Mouse (Mus musculus) midbrain, embryonic 16.5 days (tissue): ENCODE measurements at regions not wholly inside any gene's neighbourhood (a gene's known extent, or its start where the extent isn't known, plus 50 kb on each side); places are given as distances from the start of the nearest gene placed in this dataset.

Experiments
- ATAC-seq: fragments of 200-750 bp; cut with Nextera tagmentation; 2 replicates; pipeline ENCODE4 v1.8.0; 2017; ENCODE audit warnings: moderate TSS enrichment
- H3K27ac ChIP-seq: fragments of 300-500 bp; sonication (generic); 2 replicates; pipeline ENCODE4 v1.5.1; 2014; ENCODE audit warnings: mild to moderate bottlenecking, low read length, mixed read lengths
- H3K27me3 ChIP-seq: fragments of 300-500 bp; sonication (generic); 2 replicates; pipeline ENCODE4 v1.6.1; 2014; ENCODE audit warnings: low read depth, low read length, mixed read lengths; ENCODE audit not compliant: control insufficient read depth, insufficient read depth
- H3K36me3 ChIP-seq: fragments of 300-500 bp; sonication (generic); 2 replicates; pipeline ENCODE4 v1.6.1; 2014; ENCODE audit warnings: mild to moderate bottlenecking, low read length, moderate library complexity, mixed read lengths; ENCODE audit not compliant: control insufficient read depth, insufficient read depth
- H3K4me1 ChIP-seq: fragments of 300-500 bp; sonication (generic); 2 replicates; pipeline ENCODE4 v1.6.1; 2014; ENCODE audit warnings: mild to moderate bottlenecking, low read length, mixed read lengths; ENCODE audit not compliant: control insufficient read depth, insufficient read depth
- H3K4me2 ChIP-seq: fragments of 300-500 bp; sonication (generic); 2 replicates; pipeline ENCODE4 v1.6.1; 2014; ENCODE audit warnings: mild to moderate bottlenecking, low read length, mixed read lengths
- H3K4me3 ChIP-seq: fragments of 300-500 bp; sonication (generic); 2 replicates; pipeline ENCODE4 v1.5.1; 2014; ENCODE audit warnings: low read depth, mild to moderate bottlenecking, low read length, moderate library complexity, mixed read lengths
- H3K9ac ChIP-seq: fragments of 300-500 bp; sonication (generic); 2 replicates; pipeline ENCODE4 v1.6.1; 2014; ENCODE audit warnings: low read depth, low read length, mixed read lengths
- H3K9me3 ChIP-seq: fragments of 300-500 bp; sonication (generic); replicated peaks from 2 replicates; pipeline ENCODE4 v1.6.1; 2014; ENCODE audit warnings: mild to moderate bottlenecking, low read length, mixed read lengths; ENCODE audit not compliant: control insufficient read depth, poor library complexity, severe bottlenecking
- WGBS: fragments of 180-500 bp; shearing (Covaris S2); extraction: QIAGEN DNeasy Blood & Tissue Kit; methylation state at CpG from one replicate; pipeline ENCODE4 v1.1.7; 2014; 5-methylcytosine and 5-hydroxymethylcytosine counted together

DNA sequence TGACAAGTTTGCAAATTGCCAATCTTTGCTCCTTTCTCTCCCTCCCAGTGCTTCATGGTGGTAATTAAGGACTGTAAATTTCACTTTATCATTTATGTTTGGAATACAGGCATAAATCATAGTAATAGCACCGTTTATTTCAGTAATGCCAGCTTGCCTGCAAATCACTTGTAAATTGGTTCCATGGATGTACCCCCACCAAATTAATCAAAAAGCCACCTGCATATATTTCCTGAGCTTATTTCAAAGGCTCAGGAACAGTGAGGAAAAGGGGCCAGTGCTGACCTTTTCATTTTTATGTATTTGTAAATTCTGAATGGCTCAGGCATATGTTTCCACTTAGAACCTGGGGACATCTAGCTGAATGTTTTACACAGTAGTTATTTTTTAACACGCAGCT is 115.0 kb downstream of the D3Ertd751e start:
- H3K27ac ChIP-seq, result no peak overlapping the region
- no peak for ATAC-seq
- WGBS, result 84% methylated on average over 2 of the region's 2 CpGs
- H3K4me1 ChIP-seq, result no peaks in the 10 kb centered on the region
- no peak overlapping the region for H3K4me2 ChIP-seq
- H3K9ac ChIP-seq, result no peak overlapping the region
- H3K4me3 ChIP-seq, result no peak overlapping the region
- no peaks in the 10 kb centered on the region for H3K27me3 ChIP-seq
- H3K36me3 ChIP-seq, result no peaks in the 10 kb centered on the region
- H3K9me3 ChIP-seq, result no peaks in the 10 kb centered on the region

GRCm38 (mm10) chr3:41862674-41863073 is 120.3 kb downstream of the D3Ertd751e start:
- no peak overlapping the region for H3K27ac ChIP-seq
- H3K4me1 ChIP-seq, result no peaks in the 10 kb centered on the region
- H3K27me3 ChIP-seq, result no peaks in the 10 kb centered on the region
- no peaks in the 10 kb centered on the region for H3K36me3 ChIP-seq
- no peak for ATAC-seq
- H3K9me3 ChIP-seq, result no peaks in the 10 kb centered on the region
- H3K9ac ChIP-seq, result no peak overlapping the region
- H3K4me2 ChIP-seq, result no peak overlapping the region
- H3K4me3 ChIP-seq, result no peak overlapping the region

DNA sequence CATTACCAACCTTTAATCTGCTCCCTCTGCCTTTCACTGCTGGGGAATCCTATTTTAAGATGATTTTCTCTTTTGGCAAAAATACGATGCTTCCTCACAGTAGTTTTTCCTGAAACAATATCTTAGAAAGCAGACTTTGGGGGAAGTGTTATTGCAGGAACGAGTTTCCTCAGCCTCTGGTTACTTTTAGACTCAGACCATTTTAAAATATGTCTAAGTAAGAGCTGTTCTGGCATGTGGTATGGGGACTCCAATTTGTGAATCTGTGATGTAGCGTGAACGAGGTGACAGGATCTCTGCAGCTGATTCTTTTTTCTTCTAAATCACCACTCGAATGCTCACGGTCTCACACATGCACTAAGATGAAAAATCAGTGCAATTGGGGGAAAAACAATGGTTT is 166.5 kb downstream of the D3Ertd751e start:
- Histone ChIP-seq H3K36me3 (no peaks in the 10 kb centered on the region), H3K4me2 (no peak overlapping the region), H3K4me3 (no peak overlapping the region), H3K27me3 (no peaks in the 10 kb centered on the region), H3K4me1 (no peaks in the 10 kb centered on the region), H3K27ac (no peak overlapping the region), H3K9me3 (no peaks in the 10 kb centered on the region), H3K9ac (no peak overlapping the region)
- WGBS, result 88% methylated on average over 6 of the region's 6 CpGs
- ATAC-seq, result no peak

DNA sequence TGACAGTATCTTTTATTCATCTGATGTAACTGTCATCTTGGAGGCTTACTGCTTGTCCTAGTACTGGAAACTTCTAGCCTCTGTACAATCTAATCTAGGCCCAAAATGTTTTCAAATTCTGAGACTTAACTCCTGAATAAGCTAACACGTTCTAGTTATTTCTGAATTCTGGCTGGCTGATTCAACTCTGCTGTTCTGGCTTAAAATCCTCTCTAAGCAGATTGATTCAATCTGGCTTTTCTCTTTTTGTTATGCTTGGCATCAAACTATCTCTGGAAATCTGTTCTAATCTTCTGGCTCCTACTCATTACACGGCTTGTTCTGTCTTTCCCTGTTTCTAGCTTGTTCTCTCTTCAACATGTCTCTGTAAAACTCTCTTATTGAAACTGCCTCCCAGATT is 170.8 kb downstream of the D3Ertd751e start:
- no peaks in the 10 kb centered on the region for H3K36me3 ChIP-seq
- WGBS, result 78% methylated on average over 2 of the region's 2 CpGs
- H3K4me3 ChIP-seq, result no peak overlapping the region
- no peaks in the 10 kb centered on the region for H3K27me3 ChIP-seq
- no peak overlapping the region for H3K9ac ChIP-seq
- no peak for ATAC-seq
- no peak overlapping the region for H3K4me2 ChIP-seq
- H3K9me3 ChIP-seq, result no peaks in the 10 kb centered on the region
- H3K27ac ChIP-seq, result no peak overlapping the region
- no peaks in the 10 kb centered on the region for H3K4me1 ChIP-seq

- Histone ChIP-seq H3K9me3 (no peaks in the 10 kb centered on the region), H3K4me1 (no peaks in the 10 kb centered on the region), H3K4me2 (no peak overlapping the region), H3K27ac (no peak overlapping the region), H3K36me3 (no peaks in the 10 kb centered on the region), H3K4me3 (no peak overlapping the region), H3K27me3 (no peaks in the 10 kb centered on the region), H3K9ac (no peak overlapping the region)
- ATAC-seq, result peak; percentile 83
- 32% methylated on average over 4 of the region's 4 CpGs for WGBS
These were observed 197.4 kb downstream of the D3Ertd751e start for GRCm38 (mm10) chr3:41939843-41940242.

DNA sequence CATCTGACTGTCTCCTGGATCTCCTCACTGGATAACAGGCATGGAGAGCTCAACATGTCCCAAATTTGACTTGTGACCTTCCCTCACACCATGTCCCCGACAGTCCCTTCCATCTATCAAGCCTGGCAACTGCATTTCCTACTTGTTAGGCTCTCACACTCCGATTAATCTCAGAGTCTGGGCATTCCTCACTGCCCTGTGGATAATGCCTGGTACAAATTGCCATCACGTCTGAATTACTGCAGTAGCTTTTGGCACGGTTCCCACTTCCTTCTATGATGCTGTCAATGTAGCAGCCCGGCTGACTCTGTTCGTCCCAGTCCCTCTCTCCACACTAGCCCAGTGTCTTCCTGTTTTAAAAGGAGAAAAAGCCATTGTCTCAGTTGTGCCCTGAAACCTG is 200.6 kb downstream of the D3Ertd751e start:
- H3K4me2 ChIP-seq, result no peak overlapping the region
- no peaks in the 10 kb centered on the region for H3K9me3 ChIP-seq
- peak; percentile 68; the same call in 1 of the 2 replicates for ATAC-seq
- 38% methylated on average over 6 of the region's 6 CpGs for WGBS
- no peaks in the 10 kb centered on the region for H3K27me3 ChIP-seq
- H3K9ac ChIP-seq, result no peak overlapping the region
- no peak overlapping the region for H3K27ac ChIP-seq
- H3K4me3 ChIP-seq, result no peak overlapping the region
- no peaks in the 10 kb centered on the region for H3K36me3 ChIP-seq
- no peaks in the 10 kb centered on the region for H3K4me1 ChIP-seq

GRCm38 (mm10) chr3:41949404-41949803 is 207.0 kb downstream of the D3Ertd751e start:
- Histone ChIP-seq H3K27me3 (no peaks in the 10 kb centered on the region), H3K4me1 (no peaks in the 10 kb centered on the region), H3K4me2 (no peak overlapping the region), H3K9ac (no peak overlapping the region), H3K36me3 (no peaks in the 10 kb centered on the region), H3K9me3 (no peaks in the 10 kb centered on the region), H3K4me3 (no peak overlapping the region), H3K27ac (no peak overlapping the region)
- ATAC-seq, result no peak
- WGBS, result 78% methylated on average over 2 of the region's 2 CpGs

DNA sequence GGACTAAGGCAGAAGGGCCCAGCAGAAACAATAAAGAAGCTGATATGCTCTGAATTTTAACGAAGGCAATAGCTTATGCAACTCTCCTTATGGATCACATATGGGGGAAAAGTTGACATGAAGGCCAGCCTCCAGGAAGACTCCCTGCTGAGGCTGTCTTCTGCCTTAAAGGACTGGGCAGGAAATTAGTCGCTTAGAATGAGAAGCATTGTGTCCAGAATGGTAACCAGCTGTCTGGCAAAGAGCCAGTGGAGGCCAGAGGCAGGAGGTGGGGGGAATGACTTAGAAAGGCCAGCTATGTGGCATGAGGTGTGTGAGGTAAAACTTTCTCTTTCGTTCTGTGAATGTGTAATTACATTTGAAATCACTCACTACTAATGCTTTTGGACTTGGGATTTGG is 215.0 kb downstream of the D3Ertd751e start:
- Histone ChIP-seq H3K36me3 (no peaks in the 10 kb centered on the region), H3K4me1 (no peaks in the 10 kb centered on the region), H3K4me2 (no peak overlapping the region), H3K27ac (no peak overlapping the region), H3K9ac (no peak overlapping the region), H3K9me3 (no peaks in the 10 kb centered on the region), H3K27me3 (no peaks in the 10 kb centered on the region), H3K4me3 (no peak overlapping the region)
- 44% methylated on average over 3 of the region's 3 CpGs for WGBS
- ATAC-seq, result no peak

DNA sequence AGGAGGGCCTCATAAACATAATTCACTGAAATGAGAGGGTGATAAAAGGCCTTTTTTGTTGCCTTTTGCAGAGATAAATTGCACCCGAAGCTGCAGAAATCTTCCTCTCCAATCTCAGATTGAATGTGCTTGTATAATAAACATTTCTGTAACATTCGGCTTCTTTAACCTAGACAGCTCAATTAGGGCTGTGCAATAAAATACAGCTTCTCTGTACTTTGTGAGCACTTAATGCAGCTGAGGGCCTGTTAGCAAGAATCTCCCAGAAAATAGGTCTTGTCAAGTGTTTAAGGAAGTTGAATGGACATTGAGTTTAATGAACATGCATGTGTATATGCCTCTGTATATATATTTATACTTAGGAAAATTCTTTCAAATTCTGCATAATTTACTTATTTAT is 217.8 kb downstream of the D3Ertd751e start:
- no peaks in the 10 kb centered on the region for H3K36me3 ChIP-seq
- no peak overlapping the region for H3K4me2 ChIP-seq
- H3K27me3 ChIP-seq, result no peaks in the 10 kb centered on the region
- H3K9ac ChIP-seq, result no peak overlapping the region
- H3K4me1 ChIP-seq, result no peaks in the 10 kb centered on the region
- H3K9me3 ChIP-seq, result no peaks in the 10 kb centered on the region
- no peak overlapping the region for H3K27ac ChIP-seq
- H3K4me3 ChIP-seq, result no peak overlapping the region
- ATAC-seq, result no peak
- 79% methylated on average over 2 of the region's 2 CpGs for WGBS

DNA sequence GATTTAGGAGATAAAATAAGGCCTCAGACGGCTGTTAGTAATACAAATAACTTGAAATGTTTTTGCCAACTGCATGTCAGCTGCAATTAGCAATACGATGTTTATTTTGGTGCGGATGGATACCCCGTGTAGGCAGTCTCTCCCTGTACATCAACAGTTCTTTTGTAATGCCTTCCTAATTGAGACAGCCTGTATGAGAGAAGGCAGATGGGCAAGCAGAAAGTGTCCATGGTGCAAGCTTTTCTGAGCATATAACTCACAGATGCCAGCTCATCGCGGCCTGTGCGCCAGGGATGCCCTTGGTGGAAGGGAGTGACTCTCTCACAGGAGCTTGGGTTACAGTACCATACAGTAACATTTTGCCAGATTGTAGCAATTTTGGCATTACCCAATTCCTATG is 220.5 kb downstream of the D3Ertd751e start:
- Histone ChIP-seq H3K4me1 (no peaks in the 10 kb centered on the region), H3K9ac (no peak overlapping the region), H3K4me3 (no peak overlapping the region), H3K4me2 (no peak overlapping the region), H3K27ac (no peak overlapping the region), H3K36me3 (no peaks in the 10 kb centered on the region), H3K9me3 (no peaks in the 10 kb centered on the region), H3K27me3 (no peaks in the 10 kb centered on the region)
- no peak for ATAC-seq
- WGBS, result 88% methylated on average over 7 of the region's 7 CpGs
